Mouse (Mus musculus) liver, embryonic 11.5 days (tissue): Measurements from ENCODE around the gene Ptprd. TPM values are rescaled to one million over a fixed set of nuclear protein-coding genes. Genes with fewer than 3 reads are reported as not detected.
"Not testable (repeated sequence)": the region's sequence is repeated elsewhere in the genome, so short reads cannot be mapped to it uniquely, and the experiment has no call there.

Source experiments
- ATAC-seq: fragments of 200-750 bp; cut with Nextera tagmentation; replicated peaks from 2 replicates; pipeline ENCODE4 v1.8.0; 2017; ENCODE audit warnings: moderate number of reproducible peaks, mild to moderate bottlenecking, moderate TSS enrichment, moderate library complexity; ENCODE audit not compliant: low FRiP score
- DNase-seq: peaks from one replicate; pipeline ENCODE4 v3.0.0-alpha.2; 2017; ENCODE audit warnings: low spot score
- H3K27ac ChIP-seq: fragments of 300-500 bp; sonication (generic); 2 replicates; pipeline ENCODE4 v1.5.1; 2014; ENCODE audit warnings: mild to moderate bottlenecking, low read depth, low read length, control low read depth
- H3K27me3 ChIP-seq: fragments of 300-500 bp; sonication (generic); replicated peaks from 2 replicates; pipeline ENCODE4 v1.6.1; 2014; ENCODE audit warnings: low read length, mixed read lengths; ENCODE audit not compliant: control insufficient read depth, insufficient read depth
- H3K36me3 ChIP-seq: fragments of 300-500 bp; sonication (generic); 2 replicates; pipeline ENCODE4 v1.6.1; 2014; ENCODE audit warnings: mild to moderate bottlenecking, low read length, moderate library complexity, mixed read lengths; ENCODE audit not compliant: control insufficient read depth, insufficient read depth
- H3K4me1 ChIP-seq: fragments of 300-500 bp; sonication (generic); replicated peaks from 2 replicates; pipeline ENCODE4 v1.6.1; 2014; ENCODE audit warnings: low read length, mixed read lengths; ENCODE audit not compliant: control insufficient read depth, insufficient read depth
- H3K4me2 ChIP-seq: fragments of 300-500 bp; sonication (generic); 2 replicates; pipeline ENCODE4 v1.6.1; 2014; ENCODE audit warnings: mild to moderate bottlenecking, control low read depth, moderate library complexity
- H3K4me3 ChIP-seq: fragments of 300-500 bp; sonication (generic); 2 replicates; pipeline ENCODE4 v1.5.1; 2014; ENCODE audit warnings: low read depth, low read length, control low read depth
- H3K9ac ChIP-seq: fragments of 300-500 bp; sonication (generic); 2 replicates; pipeline ENCODE4 v1.6.1; 2014; ENCODE audit warnings: low read depth, low read length, control low read depth
- H3K9me3 ChIP-seq: fragments of 300-500 bp; sonication (generic); 2 replicates; pipeline ENCODE4 v1.6.1; 2016; ENCODE audit warnings: low read length, inconsistent platforms, mixed read lengths; ENCODE audit not compliant: control insufficient read depth
- WGBS: fragments of 180-500 bp; shearing (Covaris S2); extraction: QIAGEN DNeasy Blood & Tissue Kit; methylation state at CpG from one replicate; pipeline ENCODE4 v1.1.7; 2014; 5-methylcytosine and 5-hydroxymethylcytosine counted together
- polyA plus RNA-seq: library from polyadenylated mRNA; unstranded; fragments of >200 nt; fragmentation: Nextera tagmentation; extraction: Ambion mirVana; gene quantifications from 2 replicates; pipeline ENCODE4 v1.2.1, GENCODE M21; 2014

The Ptprd gene
- polyA plus RNA-seq, 1 experiment from 2014 or later, result 8.4 TPM

DNA sequence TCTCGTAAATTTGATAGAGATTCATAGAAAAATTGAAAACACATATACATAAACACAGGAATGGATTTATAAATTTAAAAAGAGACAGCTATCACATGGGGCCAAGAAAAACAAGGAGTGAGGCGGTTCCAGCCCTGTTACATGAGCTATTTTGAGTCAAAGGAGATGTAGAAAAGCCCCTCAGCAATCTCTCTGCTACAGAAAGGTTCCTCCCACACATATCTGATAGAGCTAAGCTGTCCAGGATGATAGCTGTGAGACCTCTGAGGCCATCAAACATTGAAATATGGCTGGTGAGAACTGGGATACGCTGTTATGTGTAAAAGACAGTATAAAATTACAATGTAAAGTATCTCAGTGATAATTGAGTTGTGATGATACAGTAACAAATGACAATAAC is 2138.5 kb downstream of the Ptprd start:
- 73% methylated on average over 3 of the region's 3 CpGs for WGBS
- Histone ChIP-seq H3K36me3 (no peaks in the 10 kb centered on the region), H3K4me2 (no peak overlapping the region), H3K4me1 (no peaks in the 10 kb centered on the region), H3K9me3 (no peaks in the 10 kb centered on the region), H3K4me3 (no peak overlapping the region), H3K9ac (no peak overlapping the region), H3K27me3 (no peaks in the 10 kb centered on the region), H3K27ac (no peak overlapping the region)
- DNase-seq (no peak), ATAC-seq (peak; percentile 66; the same call in 1 of the 2 replicates)

DNA sequence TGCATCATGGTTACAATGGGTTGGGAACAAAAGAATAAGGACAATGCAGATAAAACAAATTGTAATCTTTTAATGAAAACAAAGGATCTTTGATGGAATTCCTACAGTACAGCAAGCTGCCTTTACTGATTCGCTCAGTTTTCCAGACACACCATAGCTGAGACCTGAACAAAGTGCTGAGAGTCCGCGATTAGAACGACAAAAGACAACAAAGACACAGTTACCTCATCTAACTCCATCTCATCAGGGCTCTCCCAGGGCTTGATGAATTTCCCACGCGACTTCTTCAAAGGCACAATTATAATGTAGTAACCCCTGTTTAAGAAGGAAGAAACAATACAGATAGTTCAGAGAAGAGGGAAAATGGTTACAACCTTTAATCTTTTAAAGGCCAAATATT is 2140.0 kb downstream of the Ptprd start:
- Histone ChIP-seq H3K4me3 (no peak overlapping the region), H3K4me1 (no peaks in the 10 kb centered on the region), H3K27ac (no peak overlapping the region), H3K4me2 (no peak overlapping the region), H3K9ac (no peak overlapping the region), H3K36me3 (no peaks in the 10 kb centered on the region), H3K27me3 (no peaks in the 10 kb centered on the region), H3K9me3 (no peaks in the 10 kb centered on the region)
- 85% methylated on average over 6 of the region's 6 CpGs for WGBS
- no peak for DNase-seq
- no peak for ATAC-seq

DNA sequence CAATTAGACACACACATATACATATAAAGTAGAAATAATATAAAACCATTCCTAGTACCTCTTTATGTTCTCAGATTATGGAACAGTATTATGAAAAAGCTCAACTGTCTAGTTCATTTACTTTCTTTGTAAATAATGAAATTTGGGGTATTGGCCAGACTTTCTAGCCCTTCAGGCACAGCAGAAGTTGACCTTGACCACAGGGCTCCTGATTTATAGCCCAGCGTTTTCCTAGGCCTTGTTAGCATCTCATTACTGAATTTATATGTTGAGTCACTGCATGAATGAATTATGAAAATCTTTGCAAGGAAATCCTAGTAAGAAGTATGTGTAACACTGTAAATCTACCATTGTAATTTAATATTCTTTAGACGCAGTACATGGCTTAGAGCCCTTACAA is 2154.9 kb downstream of the Ptprd start:
- Histone ChIP-seq H3K9ac (no peak overlapping the region), H3K4me1 (no peaks in the 10 kb centered on the region), H3K4me2 (no peak overlapping the region), H3K9me3 (no peaks in the 10 kb centered on the region), H3K4me3 (no peak overlapping the region), H3K27ac (no peak overlapping the region), H3K27me3 (no peaks in the 10 kb centered on the region), H3K36me3 (no peaks in the 10 kb centered on the region)
- WGBS, result 83% methylated on average over 2 of the region's 2 CpGs
- ATAC-seq, result no peak
- DNase-seq, result no peak

DNA sequence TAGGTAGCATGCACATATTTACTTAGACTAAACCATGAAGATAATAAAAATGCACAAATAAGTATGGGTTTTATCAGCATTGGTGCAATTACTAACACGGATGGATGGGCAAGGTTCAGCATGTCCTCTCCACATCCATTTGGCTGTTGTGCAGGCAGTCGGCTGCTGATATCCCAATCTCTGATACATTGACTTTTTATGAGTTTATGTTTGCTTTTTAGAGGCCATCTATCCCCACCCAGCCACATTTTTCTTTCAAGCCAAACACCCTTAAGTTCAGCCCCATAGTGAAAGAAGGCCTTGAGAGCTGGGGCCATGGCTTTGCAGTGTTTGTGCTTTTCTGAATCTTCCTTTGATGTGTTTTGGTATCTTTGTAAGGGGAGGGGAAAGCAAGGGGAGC is 2166.1 kb downstream of the Ptprd start:
- Histone ChIP-seq H3K9ac (no peak overlapping the region), H3K27me3 (no peaks in the 10 kb centered on the region), H3K4me3 (no peak overlapping the region), H3K36me3 (no peaks in the 10 kb centered on the region), H3K4me1 (no peaks in the 10 kb centered on the region), H3K27ac (no peak overlapping the region), H3K4me2 (no peak overlapping the region), H3K9me3 (no peaks in the 10 kb centered on the region)
- WGBS, result 65% methylated on average over 2 of the region's 2 CpGs
- ATAC-seq, result no peak
- DNase-seq, result no peak

DNA sequence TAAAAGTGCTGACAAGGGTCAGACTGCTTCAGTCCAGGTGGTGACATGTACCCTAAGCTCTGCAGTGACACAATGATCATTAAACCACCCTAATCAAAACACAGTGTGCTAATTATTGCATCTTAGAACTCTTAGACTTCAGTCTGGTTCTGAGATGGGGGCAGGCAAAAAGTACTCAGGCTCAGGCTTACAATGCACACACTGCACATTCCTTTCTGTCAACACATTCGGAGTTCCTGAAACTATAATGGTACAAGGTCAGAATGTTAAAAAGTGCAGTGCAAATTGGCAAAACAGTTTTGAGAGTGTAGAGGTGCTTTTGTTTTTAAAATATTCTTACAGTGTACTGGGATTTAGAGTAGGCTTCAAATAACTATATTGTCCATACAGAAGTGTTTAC is 2167.0 kb downstream of the Ptprd start:
- 76% methylated on average over 1 of the region's 1 CpGs for WGBS
- Histone ChIP-seq H3K27ac (no peak overlapping the region), H3K36me3 (no peaks in the 10 kb centered on the region), H3K4me3 (no peak overlapping the region), H3K9ac (no peak overlapping the region), H3K27me3 (no peaks in the 10 kb centered on the region), H3K4me2 (no peak overlapping the region), H3K9me3 (no peaks in the 10 kb centered on the region), H3K4me1 (no peaks in the 10 kb centered on the region)
- no peak for ATAC-seq
- DNase-seq, result no peak

DNA sequence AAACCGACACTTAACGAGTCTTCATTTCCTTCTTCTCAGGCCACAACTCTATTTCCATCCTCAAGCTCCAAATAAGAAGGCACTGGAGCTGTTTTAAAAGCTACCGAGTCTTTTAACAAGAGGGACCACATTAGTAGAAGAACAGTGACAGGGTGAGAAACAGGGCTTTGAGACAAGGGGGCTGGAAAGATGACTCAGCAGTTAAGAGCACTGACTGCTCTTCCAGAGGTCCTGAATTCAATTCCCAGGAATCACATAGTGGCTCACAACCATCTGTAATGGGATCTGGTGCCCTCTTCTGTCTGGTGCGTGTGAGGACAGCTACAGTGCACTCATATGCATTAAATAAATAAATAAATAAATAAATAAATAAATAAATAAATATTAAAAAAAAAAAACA is 2174.6 kb downstream of the Ptprd start:
- not testable (repeated sequence) for H3K36me3 ChIP-seq, ATAC-seq, H3K27me3 ChIP-seq, DNase-seq, H3K27ac ChIP-seq, H3K4me3 ChIP-seq, H3K9ac ChIP-seq, H3K9me3 ChIP-seq, H3K4me1 ChIP-seq, H3K4me2 ChIP-seq
- WGBS, result 75% methylated on average over 4 of the region's 4 CpGs

DNA sequence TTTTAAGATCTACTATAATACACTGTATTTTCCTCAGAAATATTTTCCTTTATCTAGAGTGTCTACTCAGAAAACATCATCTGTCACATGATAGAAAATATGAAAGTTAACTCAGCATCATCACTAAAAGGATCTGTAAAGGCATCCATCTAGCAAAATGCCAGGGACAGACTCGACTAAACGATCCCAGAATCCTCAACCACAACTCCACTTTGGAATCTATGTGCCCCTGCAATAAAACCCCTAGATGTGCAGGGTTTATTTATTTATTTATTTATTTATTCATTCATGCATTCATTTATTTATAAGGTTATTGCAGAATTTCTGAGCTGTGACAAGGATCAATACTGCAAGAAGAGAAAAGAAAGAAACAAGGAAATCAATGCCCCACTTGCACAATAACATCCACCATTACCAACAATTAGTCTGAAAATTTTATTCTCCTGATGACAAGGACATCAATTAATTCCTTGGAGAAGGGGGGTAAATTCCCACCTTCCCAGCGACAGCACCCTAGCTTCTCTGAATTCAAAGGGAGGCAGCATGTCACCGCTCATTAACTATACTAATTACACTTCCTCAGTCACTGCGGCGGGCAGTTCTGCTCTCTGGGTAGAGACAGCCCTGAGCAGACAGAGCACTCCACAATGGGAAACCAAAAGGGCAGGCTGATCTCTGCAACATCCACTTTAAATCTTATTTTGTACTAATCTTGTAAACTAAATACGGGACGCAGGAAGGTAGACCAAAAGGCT is 2186.0 kb downstream of the Ptprd start:
- Histone ChIP-seq H3K9ac (no peak overlapping the region), H3K9me3 (no peaks in the 10 kb centered on the region), H3K4me3 (no peak overlapping the region), H3K4me2 (no peak overlapping the region), H3K4me1 (no peaks in the 10 kb centered on the region), H3K36me3 (no peaks in the 10 kb centered on the region), H3K27ac (no peak overlapping the region), H3K27me3 (no peaks in the 10 kb centered on the region)
- 68% methylated on average over 8 of the region's 8 CpGs for WGBS
- ATAC-seq, result no peak
- no peak for DNase-seq

DNA sequence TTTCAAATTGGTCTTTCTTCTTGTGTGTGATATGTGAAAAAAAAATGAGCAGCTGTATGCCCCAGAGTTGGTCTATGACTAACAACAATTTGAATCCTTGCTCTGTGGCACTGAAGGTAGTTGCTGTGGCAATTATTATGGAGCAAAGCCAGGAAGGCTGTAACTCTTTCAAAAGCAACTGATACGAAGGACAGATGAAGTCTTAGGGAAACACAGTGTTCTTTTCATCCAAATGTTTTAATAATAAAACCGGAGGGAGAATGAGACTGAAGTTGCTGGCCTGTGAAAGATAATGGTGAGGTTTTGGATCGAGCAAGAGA is 2187.3 kb downstream of the Ptprd start:
- ATAC-seq, result no peak
- Histone ChIP-seq H3K36me3 (no peaks in the 10 kb centered on the region), H3K4me3 (no peak overlapping the region), H3K27me3 (no peaks in the 10 kb centered on the region), H3K4me1 (no peaks in the 10 kb centered on the region), H3K4me2 (no peak overlapping the region), H3K9me3 (no peaks in the 10 kb centered on the region), H3K27ac (no peak overlapping the region), H3K9ac (no peak overlapping the region)
- DNase-seq, result no peak
- WGBS, result 70% methylated on average over 3 of the region's 3 CpGs

DNA sequence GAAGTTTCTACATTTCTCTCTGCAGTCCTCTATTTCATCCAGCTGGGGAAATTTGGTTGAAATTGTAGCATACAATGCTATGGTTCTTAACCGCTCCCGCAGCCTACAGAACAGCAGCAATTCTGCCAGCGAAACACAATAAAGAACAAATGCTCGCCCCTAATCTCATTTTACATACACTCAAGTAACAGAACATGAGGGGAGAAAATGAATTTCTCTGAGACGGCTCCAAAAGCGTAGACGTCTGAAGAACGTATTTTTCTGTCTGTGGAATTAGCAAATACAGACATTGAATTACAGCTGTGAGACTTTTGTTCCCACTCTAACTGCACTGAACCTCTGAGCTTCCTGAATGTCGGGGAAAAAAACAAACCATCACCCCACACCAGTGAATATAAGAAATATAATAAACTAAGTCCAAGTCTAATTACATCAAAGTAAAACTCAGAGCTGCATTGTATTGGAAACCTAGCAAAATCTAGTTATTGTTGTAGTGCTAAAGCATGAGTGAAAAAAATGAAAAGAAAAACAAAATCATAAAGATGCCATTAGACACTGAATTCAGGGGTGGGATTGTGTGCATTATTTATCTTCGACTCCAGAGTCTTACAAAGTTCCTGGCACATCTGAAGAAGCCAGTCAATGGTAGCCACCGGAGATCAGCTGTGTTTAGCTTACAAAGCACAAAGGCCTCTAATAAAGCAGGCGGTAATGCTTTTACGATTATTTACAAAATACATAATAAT is 2187.8 kb downstream of the Ptprd start:
- Histone ChIP-seq H3K9ac (no peak overlapping the region), H3K4me3 (no peak overlapping the region), H3K27ac (no peak overlapping the region), H3K4me1 (no peaks in the 10 kb centered on the region), H3K27me3 (no peaks in the 10 kb centered on the region), H3K9me3 (no peaks in the 10 kb centered on the region), H3K36me3 (no peaks in the 10 kb centered on the region), H3K4me2 (no peak overlapping the region)
- DNase-seq (no peak), ATAC-seq (no peak)
- WGBS, result 85% methylated on average over 13 of the region's 13 CpGs
